Mouse (Mus musculus) urinary bladder, adult 18-20 months (tissue): ENCODE measurements around the gene Flt3l.
"Not testable (repeated sequence)": the region's sequence is repeated elsewhere in the genome, so short reads cannot be mapped to it uniquely, and the experiment has no call there.

ENCODE experiments used
- DNase-seq, 2 experiments: peaks; one replicate each; pipeline ENCODE4 v3.0.0; 2022; ENCODE audit warnings: low spot score in 2 of 2, mixed read lengths in 2 of 2

Flt3l gene

GRCm38 (mm10) chr7:45123186-45123570 is 13.1 kb downstream of the Flt3l start:
- DNase-seq: no peak

- no peak for DNase-seq
Observed at GRCm38 (mm10) chr7:45122561-45123185, 13.6 kb downstream of the Flt3l start.

DNA sequence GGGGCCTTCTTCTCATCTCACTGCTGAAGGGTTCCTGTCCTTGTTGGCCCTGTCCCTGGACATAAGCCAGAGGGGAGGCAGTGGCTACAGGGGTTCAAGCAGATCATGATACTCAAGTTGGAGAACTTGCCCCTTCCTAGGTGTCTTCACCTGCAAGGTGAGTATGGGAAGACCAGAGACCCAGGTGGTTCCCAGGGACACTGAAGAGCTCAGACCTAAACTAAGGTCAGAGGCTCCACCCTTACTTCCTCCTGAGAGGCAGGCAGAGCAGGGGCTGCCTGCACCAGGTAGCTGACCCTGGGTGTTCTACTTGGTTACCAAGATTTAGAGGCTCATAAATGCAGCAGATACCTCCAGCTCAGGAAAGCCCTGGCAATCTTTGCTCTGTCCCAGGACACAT is 14.3 kb downstream of the Flt3l start:
- no peak for DNase-seq

DNA sequence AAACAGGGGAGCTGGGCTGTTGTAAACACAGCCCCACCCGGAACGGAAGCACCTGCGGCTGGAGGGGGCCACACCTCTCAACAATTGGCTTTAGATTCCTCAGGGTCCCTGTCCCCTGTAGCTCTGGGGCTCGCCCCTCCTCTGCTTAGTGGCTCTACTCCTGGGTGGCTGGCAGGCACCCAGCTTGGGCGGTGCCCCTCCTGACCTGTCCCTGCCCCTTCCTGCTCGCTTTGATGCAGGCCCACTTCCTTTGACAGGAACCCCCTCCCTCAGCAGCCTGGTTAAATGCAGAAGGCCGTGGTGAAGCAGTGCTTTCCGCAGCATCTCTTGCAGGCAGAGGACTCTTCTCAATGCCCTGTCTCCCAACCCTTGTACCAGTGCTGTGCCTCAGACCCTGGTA is 14.8 kb downstream of the Flt3l start:
- DNase-seq: no peak

- DNase-seq: no peak
Observed at GRCm38 (mm10) chr7:45119780-45120709, 16.2 kb downstream of the Flt3l start.

- DNase-seq: no peak
Observed at GRCm38 (mm10) chr7:45118336-45118735, 17.9 kb downstream of the Flt3l start.

DNA sequence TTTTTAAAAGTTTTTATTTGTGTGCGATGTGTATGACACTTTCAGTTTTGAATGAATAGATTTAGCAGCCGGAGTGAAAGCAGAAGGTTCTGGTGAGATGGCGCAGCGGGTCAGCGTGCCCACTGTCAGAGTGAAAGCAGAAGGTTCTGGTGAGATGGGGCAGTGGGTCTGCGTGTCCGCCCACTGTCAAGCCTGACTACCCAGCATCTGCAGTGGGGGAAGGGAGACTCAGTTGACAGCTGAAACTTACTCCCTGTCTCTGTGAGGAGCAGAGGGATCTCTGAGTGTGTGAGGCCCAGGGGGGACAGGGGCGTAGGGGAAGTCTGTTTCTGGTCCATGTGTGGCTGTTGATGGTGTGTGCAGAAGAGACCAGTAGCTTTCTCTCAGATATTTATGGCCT is 18.7 kb downstream of the Flt3l start:
- DNase-seq: no peak

DNA sequence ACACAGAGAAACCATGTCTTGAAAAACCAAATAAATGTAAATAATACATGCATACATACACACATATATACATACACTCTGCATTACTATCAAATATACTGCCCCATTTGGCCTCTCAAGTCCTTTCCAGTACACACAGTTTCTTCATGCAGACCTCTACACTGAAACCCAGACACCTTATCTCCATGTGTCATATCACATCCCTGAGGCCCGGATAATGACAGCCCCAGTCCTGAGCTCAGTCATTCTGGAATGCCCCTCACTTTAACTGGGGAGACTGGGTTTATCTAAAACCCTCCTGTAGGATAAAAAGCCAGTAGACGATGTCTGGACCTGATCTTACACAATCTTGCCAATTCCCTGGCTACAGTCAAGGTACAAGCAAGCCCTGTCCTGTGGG is 22.8 kb downstream of the Flt3l start:
- DNase-seq: no peak

GRCm38 (mm10) chr7:45112529-45112928 is 23.7 kb downstream of the Flt3l start:
- DNase-seq: no peak

GRCm38 (mm10) chr7:45111940-45112339 is 24.3 kb downstream of the Flt3l start:
- no peak for DNase-seq

- DNase-seq: not testable (repeated sequence)
Observed at GRCm38 (mm10) chr7:45110089-45110488, 26.1 kb downstream of the Flt3l start.

- no peak for DNase-seq
Observed at GRCm38 (mm10) chr7:45107052-45107645, 29.1 kb downstream of the Flt3l start.

- no peak for DNase-seq
Observed at GRCm38 (mm10) chr7:45106441-45106840, 29.8 kb downstream of the Flt3l start.

DNA sequence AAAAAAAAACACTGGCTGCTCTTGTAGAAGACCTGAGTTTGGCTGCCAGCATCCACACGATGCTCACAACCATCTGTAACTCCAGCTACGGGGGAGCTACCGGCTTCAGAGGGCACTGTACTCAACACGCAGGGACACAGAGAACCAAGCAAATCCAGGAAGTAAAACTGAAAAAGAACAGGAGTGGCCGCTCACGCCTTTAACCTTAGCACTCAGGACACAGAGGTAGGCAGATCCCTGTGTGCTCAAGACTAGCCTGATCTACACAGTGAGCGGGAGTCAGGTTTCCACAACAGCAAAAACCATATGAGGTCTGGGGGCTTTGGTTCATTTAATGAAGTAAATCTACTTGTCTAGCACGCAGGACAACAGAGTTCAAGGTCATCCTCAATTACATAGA is 30.7 kb downstream of the Flt3l start:
- DNase-seq: no peak

- no peak for DNase-seq
Observed at GRCm38 (mm10) chr7:45104941-45105340, 31.3 kb downstream of the Flt3l start.

DNA sequence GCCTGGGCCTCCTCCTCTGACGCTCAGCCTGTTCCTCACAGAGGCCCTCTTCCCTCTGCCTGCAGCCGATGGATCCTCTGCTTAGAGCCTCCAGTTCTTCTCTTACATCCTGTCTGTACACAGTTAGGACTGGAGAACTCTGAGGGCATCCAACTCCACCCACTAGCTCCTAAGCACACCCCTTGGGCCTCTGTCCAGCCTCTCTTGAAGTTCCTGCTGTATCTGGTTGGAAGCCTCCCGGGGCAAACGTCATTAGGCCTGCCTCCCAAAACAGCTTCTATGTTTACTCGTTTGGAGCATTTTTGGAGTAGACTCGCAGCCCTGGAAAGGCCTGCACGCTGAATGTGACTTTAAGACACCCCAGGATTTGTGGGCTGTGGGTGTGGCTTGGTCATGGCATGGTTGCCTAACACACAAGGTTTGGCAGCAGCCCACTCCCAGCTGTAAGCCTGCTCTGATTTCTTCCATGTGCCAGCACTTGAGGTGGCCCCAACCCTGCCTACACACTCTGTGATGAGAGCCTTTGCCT is 32.5 kb downstream of the Flt3l start, which contains the start of gene Fcgrt:
TSS of gene Fcgrt (minus strand) at position 200 of the 529 bp plus-strand sequence.
- DNase-seq: peak; percentile 55 to 91

DNA sequence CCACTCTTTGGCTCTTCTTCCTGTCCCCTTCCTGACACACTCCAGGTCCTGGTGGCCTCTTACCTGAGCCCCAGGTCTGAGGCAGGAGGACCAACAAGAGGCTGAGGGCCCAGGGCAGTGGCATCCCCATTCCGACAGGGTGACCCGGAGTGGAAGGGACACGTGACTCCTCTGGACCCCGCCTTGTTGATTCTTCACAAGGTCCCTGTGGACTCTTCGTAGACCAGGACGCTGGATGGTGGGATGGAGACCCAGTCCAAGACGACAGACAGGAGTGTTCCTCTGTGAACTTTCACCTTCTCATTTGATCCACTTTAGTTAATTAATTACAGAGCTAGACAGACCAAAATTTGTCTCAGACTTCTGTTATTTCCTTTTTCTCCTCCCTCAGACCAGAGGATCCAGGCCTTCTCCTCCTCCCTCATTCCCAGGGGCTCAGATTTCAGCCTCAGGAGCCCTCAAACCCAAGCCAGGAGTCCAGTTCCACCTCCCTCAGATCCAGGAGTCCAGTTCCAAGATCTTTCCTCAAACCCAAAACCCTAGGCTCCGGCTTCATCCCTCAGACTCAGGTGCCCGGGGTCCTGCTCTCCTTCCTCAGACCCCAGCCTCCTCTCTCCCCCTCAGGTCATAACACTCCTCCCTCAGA is 33.2 kb downstream of the Flt3l start:
- no peak for DNase-seq

DNA sequence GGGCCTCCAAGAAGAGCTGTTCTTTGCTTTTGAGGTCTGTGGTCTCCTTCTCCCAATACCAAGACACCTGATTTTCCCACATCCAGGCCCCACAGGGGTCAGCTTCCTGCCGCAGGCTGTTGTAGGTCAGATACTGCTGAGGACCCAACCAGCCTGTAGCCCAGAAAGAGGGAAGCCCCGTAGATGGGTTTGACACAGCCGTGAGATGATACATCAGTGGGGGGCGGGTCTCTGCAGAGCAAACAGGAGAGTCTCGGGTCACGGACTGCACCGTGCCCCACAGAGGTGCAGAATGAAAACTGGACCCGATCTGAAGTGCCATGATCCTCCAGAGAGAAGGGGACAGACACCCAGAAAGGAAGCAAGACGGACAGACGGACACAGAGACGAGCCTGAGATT is 33.8 kb downstream of the Flt3l start:
- no peak for DNase-seq

GRCm38 (mm10) chr7:45100046-45100445 is 36.2 kb downstream of the Flt3l start:
- DNase-seq: no peak

DNA sequence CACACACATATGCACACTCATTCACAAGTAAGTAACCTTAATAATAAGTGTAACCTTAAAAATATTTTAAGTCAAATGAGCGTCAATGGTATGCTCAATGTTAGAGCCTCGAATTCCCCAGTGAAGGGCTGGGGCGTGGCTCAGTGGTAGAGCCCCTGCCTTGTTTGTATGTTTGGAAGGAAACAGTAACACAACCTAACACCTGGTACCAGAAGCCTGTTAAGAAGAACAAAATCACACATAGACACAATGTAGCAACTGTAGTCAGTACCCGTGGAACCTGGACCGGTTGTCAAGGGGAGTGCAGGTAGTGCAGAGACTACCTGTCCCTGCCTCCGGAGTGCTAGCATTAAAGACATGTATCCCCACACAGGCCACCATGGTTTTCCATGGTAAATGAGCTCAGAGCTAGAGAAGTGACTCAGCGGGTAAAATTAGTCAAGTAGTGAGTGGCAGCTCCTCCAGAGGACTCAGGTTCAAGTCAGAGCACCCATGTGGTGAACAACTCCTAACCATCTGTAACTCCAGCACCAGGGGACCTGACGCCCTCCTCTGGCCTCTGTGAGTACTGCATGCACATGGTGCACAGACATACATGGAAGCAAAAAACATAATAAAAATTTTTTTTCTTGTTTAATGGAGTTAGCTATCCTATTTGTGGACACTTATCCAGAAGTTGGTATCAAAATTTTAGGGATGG is 37.5 kb downstream of the Flt3l start:
- no peak for DNase-seq

GRCm38 (mm10) chr7:45097479-45097878 is 38.8 kb downstream of the Flt3l start:
- no peak for DNase-seq
